In the genomic region with DNA sequence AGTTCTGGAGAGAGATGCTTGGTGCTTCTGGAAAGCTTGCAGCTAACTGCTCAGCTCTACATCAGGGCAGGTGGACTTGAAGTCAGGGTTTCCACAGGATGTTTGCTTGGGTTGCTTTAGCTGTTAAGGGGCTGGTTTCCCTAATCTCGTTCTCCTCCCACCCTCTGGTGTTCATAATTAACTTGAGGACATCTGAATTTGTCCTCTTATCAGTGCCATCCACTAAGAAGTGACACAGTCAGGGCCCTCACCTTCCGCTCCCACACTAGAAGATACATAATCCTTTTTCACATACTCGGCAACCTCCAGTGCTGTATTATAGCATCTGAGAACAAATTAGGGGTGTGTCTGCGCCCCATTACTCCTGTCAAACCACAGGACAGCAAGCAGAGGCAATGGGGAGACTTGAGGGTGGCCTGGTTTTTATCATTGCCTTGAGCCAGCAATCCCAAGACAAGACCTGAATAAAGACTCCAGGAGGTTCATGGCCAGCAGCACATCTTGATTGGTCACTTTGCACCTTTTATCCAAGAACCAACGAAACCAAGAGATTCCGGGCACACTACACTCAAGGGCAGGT, we compare ENCODE assay signal across 26 mouse cellular contexts. TPM values are rescaled to one million over a fixed set of nuclear protein-coding genes. Genes with fewer than 3 reads are reported as not detected.
A peak's percentile ranks its signal among the peaks of the same experiment; 100 is the strongest.
DNase-seq lines count a peak whose midpoint lies in the region; ATAC-seq and TF ChIP-seq lines count a peak whose summit lies in the region.
"Had no signal": no experiment of that assay in that cellular context is flagged by ENCODE, and none has a peak within 500 bp of the region (broad histone marks: within the 10 kb centered on the region; RNA-seq: fewer than 3 reads in every experiment).

No protein-coding gene starts in this region.

- peak; percentile 85 for DNase-seq in heart, adult 11 months
- DNase-seq in heart, adult 8-10 months (ENCODE audit: low spot score): no peak
- no peak for DNase-seq in heart, adult 9 months (ENCODE audit: low spot score in 2 of 2)
- DNase-seq in G1E (ENCODE audit: low spot score): no peak
- peak; percentile 47 for DNase-seq in splenic B cell, adult 2 months (ENCODE audit: low read depth, low spot score)
- DNase-seq in thymus, adult 18-20 months: no peak
- DNase-seq: adrenal gland, adult 8-10 months; cerebellum, adult 2 months; cerebellum, postnatal 14 days; forebrain, postnatal 0 days; gastrocnemius, postnatal 10 days; kidney, adult 11 months; kidney, postnatal 14 days; layer of hippocampus, adult 9-11 months; liver; right cerebral cortex, postnatal 14 days; thymus, postnatal 14 days had no signal

- peaks cover 96% of the 10 kb centered on the region for H3K4me1 ChIP-seq in heart, embryonic 15.5 days (replicated peaks)
- peaks cover 75% of the 10 kb centered on the region for H3K4me1 ChIP-seq in G1E (ENCODE audit: insufficient read depth, low read depth, low read length)

- H3K36me3 ChIP-seq in heart, embryonic 15.5 days: peaks cover 17% of the 10 kb centered on the region; the same call in 1 of the 2 replicates
- peaks cover 40% of the 10 kb centered on the region for H3K36me3 ChIP-seq in G1E (replicated peaks)
- peaks cover 10% of the 10 kb centered on the region for H3K36me3 ChIP-seq in splenic B cell, adult 2 months (ENCODE audit: control insufficient read depth, insufficient read depth, low read length, poor library complexity, severe bottlenecking)

- H3K4me2 ChIP-seq in heart, embryonic 15.5 days: no peak overlapping the region

- 61% methylated on average over 6 of the region's 6 CpGs for WGBS in heart, embryonic 15.5 days

- peaks cover 12% of the 10 kb centered on the region for H3K27me3 ChIP-seq in heart, embryonic 15.5 days
- H3K27me3 ChIP-seq in G1E (ENCODE audit: insufficient read depth, low read length): peaks cover 31% of the 10 kb centered on the region
- H3K27me3 ChIP-seq in splenic B cell, adult 2 months (ENCODE audit: control insufficient read depth, insufficient read depth, low read length, poor library complexity, severe bottlenecking): no peaks in the 10 kb centered on the region

- H3K4me3 ChIP-seq in heart, embryonic 15.5 days: no peak overlapping the region
- H3K4me3 ChIP-seq in G1E (ENCODE audit: low read depth, low read length): no peak overlapping the region
- H3K4me3 ChIP-seq: lung, embryonic 15.5 days had no signal

- no peaks in the 10 kb centered on the region for H3K9me3 ChIP-seq in heart, embryonic 15.5 days (replicated peaks)
- no peaks in the 10 kb centered on the region for H3K9me3 ChIP-seq in G1E (replicated peaks)
- H3K9me3 ChIP-seq: forebrain, embryonic 12.5 days; hindbrain, embryonic 10.5 days; hindbrain, embryonic 15.5 days; lung, embryonic 15.5 days; midbrain, embryonic 13.5 days; stomach, embryonic 15.5 days had no signal

- no peak for ATAC-seq in heart, embryonic 15.5 days (replicated peaks; ENCODE audit: insufficient number of reproducible peaks, insufficient read depth, low FRiP score, low read depth)
- peak; percentile 69 for ATAC-seq in G1E (ENCODE audit: extremely low read depth, insufficient number of reproducible peaks, low FRiP score, poor library complexity, severe bottlenecking)
- ATAC-seq: activated CD4-positive, CD25-positive, alpha-beta regulatory T cell, adult 4 months; inflammation-experienced regulatory T-cells, adult 6 months; midbrain, embryonic 13.5 days had no signal

- H3K9ac ChIP-seq in heart, embryonic 15.5 days: no peak overlapping the region
- H3K9ac ChIP-seq: forebrain, embryonic 12.5 days; hindbrain, embryonic 15.5 days; lung, embryonic 15.5 days; midbrain, embryonic 13.5 days; stomach, embryonic 15.5 days had no signal

- TF ChIP-seq CTCF in G1E (IDR thresholded peaks at IDR 0.05; ENCODE audit: low read depth, low read length): no peak

- peak overlapping the region; percentile 88 for H3K27ac ChIP-seq in heart, embryonic 15.5 days
- H3K27ac ChIP-seq: forebrain, embryonic 12.5 days; hindbrain, embryonic 10.5 days; hindbrain, embryonic 15.5 days; lung, embryonic 15.5 days; midbrain, embryonic 13.5 days; stomach, embryonic 15.5 days had no signal

RNA-seq across cellular contexts. Expression of a gene that starts 15.3 kb away (rescaled TPM):
- total RNA-seq in heart, adult 8-10 months (2022): 10 to 100 TPM; 14.7 to 18.9 (median 16.5) TPM
- 26.9 and 34.6 TPM in 2 replicates for polyA plus RNA-seq in heart, embryonic 15.5 days (2015; fragmentation: Nextera tagmentation; extraction: Ambion mirVana)
- total RNA-seq in G1E (2014; fragmentation: Nextera tagmentation) (44.7 and 48.2 TPM in 2 replicates), G1E (2017) (32.3 and 36.4 TPM in 2 replicates)
- polyA plus RNA-seq in G1E (2012): 69.3 and 75.9 TPM in 2 replicates

RNA-seq across cellular contexts. Expression of a gene that starts 38.7 kb away (rescaled TPM):
- 10 to 100 TPM; 10.5 to 17.8 (median 16.0) TPM for total RNA-seq in heart, adult 8-10 months (2022)
- polyA plus RNA-seq in heart, embryonic 15.5 days (2015; fragmentation: Nextera tagmentation; extraction: Ambion mirVana): 30.4 and 34.7 TPM in 2 replicates
- total RNA-seq in G1E (2014; fragmentation: Nextera tagmentation) (93.3 and 107 TPM in 2 replicates), G1E (2017) (108 and 128 TPM in 2 replicates)
- polyA plus RNA-seq in G1E (2012): 6.2 and 13.5 TPM in 2 replicates

RNA-seq across cellular contexts. Expression of a gene that starts 38.7 kb away (rescaled TPM):
- under 1 TPM in 3 of 4 experiments, not detected in 1; 0.06 to 0.20 (median 0.08) TPM for total RNA-seq in heart, adult 8-10 months (2022)
- 0.27 and 0.57 TPM in 2 replicates for polyA plus RNA-seq in heart, embryonic 15.5 days (2015; fragmentation: Nextera tagmentation; extraction: Ambion mirVana)
- total RNA-seq in G1E (2014; fragmentation: Nextera tagmentation) (not detected in 2 replicates), G1E (2017) (0.11 and 0.12 TPM in 2 replicates)
- polyA plus RNA-seq in G1E (2012): 0.12 and 7.5 TPM in 2 replicates

RNA-seq across cellular contexts. Expression of a gene that starts 44.5 kb away (rescaled TPM):
- 1 to 10 TPM in 3 of 4 experiments, not detected in 1; 1.3 to 1.4 (median 1.3) TPM for total RNA-seq in heart, adult 8-10 months (2022)
- 18.0 and 18.3 TPM in 2 replicates for polyA plus RNA-seq in heart, embryonic 15.5 days (2015; fragmentation: Nextera tagmentation; extraction: Ambion mirVana)
- total RNA-seq in G1E (2014; fragmentation: Nextera tagmentation): 2.7 and 23.2 TPM in 2 replicates
- 6.0 and 7.1 TPM in 2 replicates for total RNA-seq in G1E (2017)
- 0.20 TPM in 1 of 2 replicates, not detected in the other for polyA plus RNA-seq in G1E (2012)

RNA-seq across cellular contexts. Expression of a gene that starts 54.5 kb away (rescaled TPM):
- total RNA-seq in heart, adult 8-10 months (2022): 100 to 1,000 TPM; 165 to 184 (median 175) TPM
- polyA plus RNA-seq in heart, embryonic 15.5 days (2015; fragmentation: Nextera tagmentation; extraction: Ambion mirVana): 170 and 210 TPM in 2 replicates
- total RNA-seq in G1E (2014; fragmentation: Nextera tagmentation) (55.7 and 55.8 TPM in 2 replicates), G1E (2017) (72.8 and 106 TPM in 2 replicates)
- polyA plus RNA-seq in G1E (2012): 225 and 312 TPM in 2 replicates

Comparison
In these comparisons a context has a peak if more than half of its experiments do, and no peak if none do; other contexts are left out.
1. DNase-seq: peak in heart, adult 11 months (single experiment) and splenic B cell, adult 2 months (single experiment); none in heart, adult 8-10 months (single experiment), heart, adult 9 months (0 of 2), G1E (single experiment) and thymus, adult 18-20 months (0 of 2).
2. RNA of a gene that starts 38.7 kb away (total RNA-seq): 93.3 to 128 TPM in G1E; 10.5 to 17.8 TPM in heart, adult 8-10 months; every median in the first group is over 4 times any median in the second.